Mouse (Mus musculus): ENCODE measurements around the gene F830045P16Rik. TPM values are rescaled to one million over a fixed set of nuclear protein-coding genes. Genes with fewer than 3 reads are reported as not detected.
A peak's percentile ranks its signal among the peaks of the same experiment; 100 is the strongest.

Gene F830045P16Rik
- polyA plus RNA-seq, 1 experiment from 2014 or later, result not detected

GRCm38 (mm10) chr2:129537926-129538325, 1.5 kb upstream of the F830045P16Rik start:
- Histone ChIP-seq H3K4me3 (ENCODE audit: low read depth, low read length) (no peak overlapping the region), H3K4me1 (ENCODE audit: control insufficient read depth, low read depth, low read length) (no peaks in the 10 kb centered on the region), H3K4me2 (ENCODE audit: low read depth, low read length) (no peak overlapping the region), H3K36me3 (ENCODE audit: control insufficient read depth, insufficient read depth) (no peaks in the 10 kb centered on the region), H3K27me3 (ENCODE audit: control insufficient read depth, insufficient read depth, low read depth, low read length) (no peaks in the 10 kb centered on the region), H3K9me3 (replicated peaks; ENCODE audit: control insufficient read depth, low read length) (no peaks in the 10 kb centered on the region), H3K27ac (ENCODE audit: low read length) (no peak overlapping the region), H3K9ac (ENCODE audit: low read depth, low read length) (no peak overlapping the region)
- no peak for ATAC-seq (ENCODE audit: low read depth)
- WGBS (ENCODE audit: insufficient replicate concordance), result 69% methylated on average over 4 of the region's 4 CpGs

DNA sequence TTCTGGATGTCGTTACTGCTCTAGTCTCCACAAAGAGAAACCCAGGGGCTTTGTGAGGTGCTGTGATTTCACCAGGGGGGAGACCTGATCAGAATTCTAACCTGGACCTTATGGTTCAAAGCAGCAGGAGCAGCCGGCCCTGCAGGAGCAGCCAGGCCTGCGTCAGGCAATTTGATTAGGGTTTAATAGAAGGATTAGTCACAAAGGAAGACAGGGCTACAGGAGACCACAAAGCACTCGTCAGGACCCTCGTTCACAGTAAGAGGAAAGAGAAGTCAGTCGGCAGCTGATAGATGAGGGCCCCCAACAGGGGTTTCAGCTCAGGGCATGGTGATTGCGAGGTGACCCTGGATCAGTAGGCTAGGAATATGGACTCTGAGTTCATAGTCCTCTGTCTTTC, 958 bp upstream of the F830045P16Rik start:
- Histone ChIP-seq H3K36me3 (ENCODE audit: control insufficient read depth, insufficient read depth) (no peaks in the 10 kb centered on the region), H3K9ac (ENCODE audit: low read depth, low read length) (no peak overlapping the region), H3K4me3 (ENCODE audit: low read depth, low read length) (no peak overlapping the region), H3K9me3 (replicated peaks; ENCODE audit: control insufficient read depth, low read length) (no peaks in the 10 kb centered on the region), H3K27me3 (ENCODE audit: control insufficient read depth, insufficient read depth, low read depth, low read length) (no peaks in the 10 kb centered on the region), H3K27ac (ENCODE audit: low read length) (no peak overlapping the region), H3K4me1 (ENCODE audit: control insufficient read depth, low read depth, low read length) (no peaks in the 10 kb centered on the region), H3K4me2 (ENCODE audit: low read depth, low read length) (no peak overlapping the region)
- no peak for ATAC-seq (ENCODE audit: low read depth)
- 35% methylated on average over 7 of the region's 7 CpGs for WGBS (ENCODE audit: insufficient replicate concordance)

- no peak overlapping the region for H3K9ac ChIP-seq (ENCODE audit: low read depth, low read length)
- ATAC-seq (ENCODE audit: low read depth), result no peak
- WGBS (ENCODE audit: insufficient replicate concordance), result 53% methylated on average over 1 of the region's 1 CpGs
Measured at GRCm38 (mm10) chr2:129536926-129537325, 524 bp upstream of the F830045P16Rik start.

DNA sequence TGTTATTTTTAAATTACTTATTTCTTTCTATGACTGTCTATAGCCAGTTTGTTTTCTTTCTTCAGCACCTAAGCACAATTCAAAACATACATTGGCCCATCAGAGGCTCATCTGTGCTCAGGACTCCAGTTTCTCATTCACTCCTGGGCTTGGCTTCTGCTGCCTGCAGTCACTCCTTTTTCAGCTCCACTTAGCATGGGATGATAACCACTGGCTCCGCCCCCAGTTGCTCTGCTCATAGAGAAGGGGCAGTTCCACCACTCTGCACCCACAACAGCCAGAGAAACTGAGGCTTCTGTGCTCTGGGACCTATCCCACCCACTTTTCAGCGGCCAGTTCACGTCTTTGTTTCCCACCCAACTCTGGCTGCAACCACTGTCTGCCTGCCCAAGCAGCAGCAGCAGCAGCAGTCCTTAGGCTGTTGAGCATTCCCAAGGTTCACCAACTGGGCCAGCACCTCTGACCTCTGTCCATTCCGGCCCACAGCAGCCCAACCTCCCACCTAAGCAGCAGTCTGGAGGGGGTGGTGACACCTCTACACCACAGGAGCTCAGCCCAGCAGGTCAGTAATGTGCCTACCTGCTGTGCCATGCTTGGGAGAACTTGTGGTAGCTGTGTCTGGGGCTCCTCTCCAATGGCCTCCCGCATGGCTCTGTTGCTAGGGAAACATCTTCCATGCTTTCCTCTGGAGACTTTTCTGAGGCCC, 1.4 kb downstream of the F830045P16Rik start:
- Histone ChIP-seq H3K9me3 (replicated peaks; ENCODE audit: control insufficient read depth, low read length) (no peaks in the 10 kb centered on the region), H3K4me2 (ENCODE audit: low read depth, low read length) (no peak overlapping the region), H3K9ac (ENCODE audit: low read depth, low read length) (no peak overlapping the region), H3K27ac (ENCODE audit: low read length) (no peak overlapping the region), H3K36me3 (ENCODE audit: control insufficient read depth, insufficient read depth) (no peaks in the 10 kb centered on the region), H3K27me3 (ENCODE audit: control insufficient read depth, insufficient read depth, low read depth, low read length) (no peaks in the 10 kb centered on the region), H3K4me1 (ENCODE audit: control insufficient read depth, low read depth, low read length) (no peaks in the 10 kb centered on the region), H3K4me3 (ENCODE audit: low read depth, low read length) (no peak overlapping the region)
- 55% methylated on average over 5 of the region's 5 CpGs for WGBS (ENCODE audit: insufficient replicate concordance)
- ATAC-seq (ENCODE audit: low read depth), result no peak

More at GRCm38 (mm10) chr2:129536926-129537325, 524 bp upstream of the F830045P16Rik start:
- no peaks in the 10 kb centered on the region for H3K4me1 ChIP-seq (ENCODE audit: control insufficient read depth, low read depth, low read length)
- H3K36me3 ChIP-seq (ENCODE audit: control insufficient read depth, insufficient read depth), result no peaks in the 10 kb centered on the region
- H3K27ac ChIP-seq (ENCODE audit: low read length), result no peak overlapping the region
- no peak overlapping the region for H3K4me2 ChIP-seq (ENCODE audit: low read depth, low read length)
- H3K27me3 ChIP-seq (ENCODE audit: control insufficient read depth, insufficient read depth, low read depth, low read length), result no peaks in the 10 kb centered on the region
- H3K4me3 ChIP-seq (ENCODE audit: low read depth, low read length), result no peak overlapping the region
- H3K9me3 ChIP-seq (replicated peaks; ENCODE audit: control insufficient read depth, low read length), result no peaks in the 10 kb centered on the region

DNA sequence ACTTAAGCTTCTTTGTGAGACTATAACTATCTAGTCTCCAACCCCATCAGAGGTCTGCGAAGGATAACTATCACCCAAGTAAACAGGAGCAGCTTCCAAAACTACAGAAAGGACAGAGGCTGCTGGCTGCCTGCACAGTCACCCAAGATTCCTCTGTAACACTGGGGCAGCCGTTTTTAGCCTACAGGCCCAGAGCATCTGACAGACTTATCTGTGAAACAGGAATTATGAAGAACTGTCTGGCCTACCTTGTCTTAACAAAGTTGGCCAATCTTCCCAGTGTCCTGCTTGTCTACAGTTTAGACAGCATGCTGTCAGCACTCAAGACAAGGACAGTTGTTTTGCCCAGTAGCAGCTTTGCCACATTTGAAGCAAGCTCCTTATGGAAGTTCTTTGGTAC, 4.5 kb downstream of the F830045P16Rik start:
- Histone ChIP-seq H3K4me3 (ENCODE audit: low read depth, low read length) (no peak overlapping the region), H3K4me1 (ENCODE audit: control insufficient read depth, low read depth, low read length) (no peaks in the 10 kb centered on the region; the same call in 1 of the 2 replicates), H3K27ac (ENCODE audit: low read length) (no peak overlapping the region), H3K36me3 (ENCODE audit: control insufficient read depth, insufficient read depth) (no peaks in the 10 kb centered on the region), H3K4me2 (ENCODE audit: low read depth, low read length) (no peak overlapping the region), H3K9ac (ENCODE audit: low read depth, low read length) (no peak overlapping the region), H3K27me3 (ENCODE audit: control insufficient read depth, insufficient read depth, low read depth, low read length) (no peaks in the 10 kb centered on the region), H3K9me3 (replicated peaks; ENCODE audit: control insufficient read depth, low read length) (no peaks in the 10 kb centered on the region)
- WGBS (ENCODE audit: insufficient replicate concordance), result 48% methylated on average over 2 of the region's 2 CpGs
- no peak for ATAC-seq (ENCODE audit: low read depth)

- no peak for ATAC-seq (ENCODE audit: low read depth)
- no peaks in the 10 kb centered on the region for H3K27me3 ChIP-seq (ENCODE audit: control insufficient read depth, insufficient read depth, low read depth, low read length)
- H3K4me3 ChIP-seq (ENCODE audit: low read depth, low read length), result no peak overlapping the region
- H3K27ac ChIP-seq (ENCODE audit: low read length), result no peak overlapping the region
- H3K9me3 ChIP-seq (replicated peaks; ENCODE audit: control insufficient read depth, low read length), result no peaks in the 10 kb centered on the region
- H3K4me1 ChIP-seq (ENCODE audit: control insufficient read depth, low read depth, low read length), result peaks cover under 1% of the 10 kb centered on the region; the same call in 1 of the 2 replicates
- no peak overlapping the region for H3K4me2 ChIP-seq (ENCODE audit: low read depth, low read length)
- H3K36me3 ChIP-seq (ENCODE audit: control insufficient read depth, insufficient read depth), result no peaks in the 10 kb centered on the region
- no peak overlapping the region for H3K9ac ChIP-seq (ENCODE audit: low read depth, low read length)
Measured at GRCm38 (mm10) chr2:129531102-129531501, 5.3 kb downstream of the F830045P16Rik start.

DNA sequence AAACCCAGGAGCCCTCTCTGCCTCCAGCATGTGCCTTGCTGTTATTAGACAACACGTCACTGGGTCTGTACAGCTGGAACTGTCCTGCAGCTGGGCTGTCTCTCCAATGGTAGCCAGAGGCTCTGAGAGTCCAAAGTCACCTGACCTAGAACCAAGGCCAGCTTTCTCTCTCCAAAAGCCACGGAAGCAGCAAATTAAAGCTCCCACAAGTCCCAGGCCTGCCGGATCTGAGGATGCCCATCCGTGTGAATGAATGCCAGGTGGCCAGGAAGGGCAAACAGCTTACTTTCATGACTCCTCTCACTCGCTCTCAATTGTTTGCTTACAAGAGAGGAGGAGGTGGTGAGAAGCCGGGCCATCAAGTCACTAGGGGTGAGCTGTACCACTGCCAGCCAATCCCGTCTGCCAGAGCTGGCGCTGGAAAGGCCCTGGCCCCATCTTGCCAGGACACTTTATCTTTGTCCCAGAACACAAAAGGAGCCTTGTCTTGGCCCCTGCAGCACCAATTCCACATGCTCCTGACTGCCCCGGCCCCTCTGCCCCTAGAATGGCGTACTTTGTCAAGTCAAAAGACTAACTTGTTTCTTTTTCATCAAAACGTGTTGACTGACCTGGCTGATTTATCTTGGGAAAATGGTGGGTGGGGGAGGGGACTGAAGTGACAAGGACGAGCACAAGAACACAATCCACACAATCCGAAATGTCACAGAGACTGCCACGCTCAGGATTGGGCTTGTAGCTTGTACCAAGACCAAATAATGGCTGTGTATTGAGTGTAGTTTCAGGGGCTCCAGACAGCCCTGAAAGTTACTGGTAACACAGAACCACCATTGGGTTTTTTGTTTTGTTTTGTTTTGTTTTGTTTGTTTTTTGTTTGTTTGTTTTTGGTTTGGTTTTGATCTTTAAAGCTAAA, 6.8 kb downstream of the F830045P16Rik start:
- no peaks in the 10 kb centered on the region for H3K36me3 ChIP-seq (ENCODE audit: control insufficient read depth, insufficient read depth)
- no peaks in the 10 kb centered on the region for H3K9me3 ChIP-seq (replicated peaks; ENCODE audit: control insufficient read depth, low read length)
- peaks cover 4% of the 10 kb centered on the region; the same call in 1 of the 2 replicates for H3K4me1 ChIP-seq (ENCODE audit: control insufficient read depth, low read depth, low read length)
- H3K4me3 ChIP-seq (ENCODE audit: low read depth, low read length), result no peak overlapping the region
- no peak overlapping the region for H3K9ac ChIP-seq (ENCODE audit: low read depth, low read length)
- no peaks in the 10 kb centered on the region for H3K27me3 ChIP-seq (ENCODE audit: control insufficient read depth, insufficient read depth, low read depth, low read length)
- 51% methylated on average over 14 of the region's 14 CpGs for WGBS (ENCODE audit: insufficient replicate concordance)
- H3K4me2 ChIP-seq (ENCODE audit: low read depth, low read length), result no peak overlapping the region
- ATAC-seq (ENCODE audit: low read depth), result peak; percentile 45; the same call in 1 of the 2 replicates
- H3K27ac ChIP-seq (ENCODE audit: low read length), result no peak overlapping the region

- no peak overlapping the region for H3K4me2 ChIP-seq (ENCODE audit: low read depth, low read length)
- ATAC-seq (ENCODE audit: low read depth), result no peak
- no peak overlapping the region for H3K4me3 ChIP-seq (ENCODE audit: low read depth, low read length)
- H3K9me3 ChIP-seq (replicated peaks; ENCODE audit: control insufficient read depth, low read length), result no peaks in the 10 kb centered on the region
- H3K9ac ChIP-seq (ENCODE audit: low read depth, low read length), result no peak overlapping the region
- H3K36me3 ChIP-seq (ENCODE audit: control insufficient read depth, insufficient read depth), result no peaks in the 10 kb centered on the region
- H3K4me1 ChIP-seq (ENCODE audit: control insufficient read depth, low read depth, low read length), result peaks cover 4% of the 10 kb centered on the region; the same call in 1 of the 2 replicates
- no peaks in the 10 kb centered on the region for H3K27me3 ChIP-seq (ENCODE audit: control insufficient read depth, insufficient read depth, low read depth, low read length)
- H3K27ac ChIP-seq (ENCODE audit: low read length), result no peak overlapping the region
- WGBS (ENCODE audit: insufficient replicate concordance), result 55% methylated on average over 4 of the region's 4 CpGs
Measured at GRCm38 (mm10) chr2:129527916-129528315, 8.5 kb downstream of the F830045P16Rik start.

GRCm38 (mm10) chr2:129526322-129526721, 10.1 kb downstream of the F830045P16Rik start:
- Histone ChIP-seq H3K4me2 (ENCODE audit: low read depth, low read length) (no peak overlapping the region), H3K4me1 (ENCODE audit: control insufficient read depth, low read depth, low read length) (peaks cover 4% of the 10 kb centered on the region; the same call in 1 of the 2 replicates), H3K27ac (ENCODE audit: low read length) (peak overlapping the region; percentile 10; the same call in 1 of the 2 replicates), H3K9ac (ENCODE audit: low read depth, low read length) (no peak overlapping the region), H3K36me3 (ENCODE audit: control insufficient read depth, insufficient read depth) (no peaks in the 10 kb centered on the region), H3K27me3 (ENCODE audit: control insufficient read depth, insufficient read depth, low read depth, low read length) (no peaks in the 10 kb centered on the region), H3K9me3 (replicated peaks; ENCODE audit: control insufficient read depth, low read length) (no peaks in the 10 kb centered on the region), H3K4me3 (ENCODE audit: low read depth, low read length) (no peak overlapping the region)
- 47% methylated on average over 4 of the region's 4 CpGs for WGBS (ENCODE audit: insufficient replicate concordance)
- peak; percentile 87 for ATAC-seq (ENCODE audit: low read depth)
